Mouse (Mus musculus) heart, postnatal 0 days (tissue): ENCODE data around the gene Glp1r.

Experiments
- CTCF ChIP-seq: IDR thresholded peaks from 2 replicates; pipeline ENCODE4 v1.5.1; 2016; ENCODE audit warnings: antibody characterized with exemption, control low read depth, low read depth
- EP300 ChIP-seq: IDR thresholded peaks from 2 replicates; pipeline ENCODE4 v1.6.1; 2016; ENCODE audit warnings: antibody characterized with exemption, low read depth

DNA sequence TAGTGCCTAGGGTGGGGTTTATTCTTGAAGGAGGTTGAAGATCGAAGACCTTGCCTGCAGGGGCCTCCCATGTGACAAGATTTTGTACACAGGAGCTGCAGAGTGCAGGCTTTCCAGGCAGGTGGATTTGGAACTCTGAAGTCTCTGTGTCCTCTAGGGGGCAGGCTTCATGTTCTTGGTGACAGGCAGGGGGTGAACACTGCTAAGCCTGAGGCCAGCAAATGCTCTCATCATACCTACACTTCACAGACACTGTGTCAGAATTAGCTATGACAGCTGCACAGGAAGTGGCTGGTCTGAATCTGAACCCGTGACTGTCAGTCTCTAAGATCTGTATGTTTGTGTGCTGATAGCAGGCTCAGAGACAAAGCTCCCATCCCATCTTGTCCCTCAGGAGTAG, 8.9 kb upstream of the Glp1r start:
- TF ChIP-seq EP300 (no peak), CTCF (peak; percentile 39)
